ENCODE assay signal across 23 mouse cellular contexts in the genomic region with DNA sequence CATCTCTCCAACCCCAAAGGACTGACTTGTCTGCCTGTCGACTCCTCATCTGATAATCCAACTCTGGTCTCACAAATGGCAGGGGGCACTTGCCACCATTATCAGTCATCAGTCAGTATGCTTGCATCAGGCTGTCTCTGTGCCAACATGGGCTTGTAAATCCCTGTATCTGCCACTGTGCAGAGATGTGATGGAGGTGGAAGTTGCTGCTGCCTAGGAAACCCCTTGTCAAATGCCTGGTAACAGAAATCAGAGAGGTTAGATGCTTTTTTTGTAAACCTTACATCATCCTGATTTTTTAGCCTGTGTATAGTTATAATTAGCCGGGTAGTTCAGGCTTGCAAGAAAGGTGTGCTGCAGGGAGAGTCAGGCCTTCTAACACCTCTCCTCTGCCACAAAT.
"Had no signal": no experiment of that assay in that cellular context is flagged by ENCODE, and none has a peak within 500 bp of the region (broad histone marks: within the 10 kb centered on the region; RNA-seq: fewer than 3 reads in every experiment).

No protein-coding gene starts in this region.

- H3K4me3 ChIP-seq: heart, embryonic 10.5 days; heart, embryonic 12.5 days; hindbrain, embryonic 13.5 days; hindbrain, embryonic 15.5 days; intestine, embryonic 15.5 days; limb, embryonic 10.5 days; limb, embryonic 12.5 days; liver, embryonic 13.5 days; liver, embryonic 15.5 days had no signal

- H3K4me2 ChIP-seq: heart, embryonic 12.5 days; hindbrain, embryonic 13.5 days; hindbrain, embryonic 15.5 days; intestine, embryonic 15.5 days; limb, embryonic 12.5 days; liver, embryonic 11.5 days; liver, embryonic 13.5 days; liver, embryonic 15.5 days had no signal

- H3K36me3 ChIP-seq: heart, embryonic 12.5 days; hindbrain, embryonic 13.5 days; hindbrain, embryonic 15.5 days; intestine, embryonic 15.5 days; limb, embryonic 10.5 days; limb, embryonic 12.5 days; liver, embryonic 13.5 days; liver, embryonic 15.5 days had no signal

- DNase-seq: gastrocnemius, postnatal 14 days; gastrocnemius, postnatal 36 days; heart, adult 18-20 months; heart, postnatal 10 days; kidney, adult 18-20 months; kidney, adult 8-10 months; kidney, postnatal 10 days; kidney, postnatal 25 days; kidney, postnatal 4 days; liver; liver, embryonic 13.5 days; liver, postnatal 0 days had no signal

- ATAC-seq: hindbrain, postnatal 0 days; intestine, embryonic 15.5 days; intestine, postnatal 0 days; liver, postnatal 0 days had no signal

- H3K27me3 ChIP-seq: heart, embryonic 12.5 days; hindbrain, embryonic 13.5 days; hindbrain, embryonic 15.5 days; intestine, embryonic 15.5 days; limb, embryonic 12.5 days; liver, embryonic 13.5 days; liver, embryonic 15.5 days had no signal

- H3K9ac ChIP-seq: heart, embryonic 12.5 days; hindbrain, embryonic 13.5 days; hindbrain, embryonic 15.5 days; intestine, embryonic 15.5 days; limb, embryonic 12.5 days; liver, embryonic 13.5 days; liver, embryonic 15.5 days; liver, postnatal 0 days had no signal

- H3K9me3 ChIP-seq: hindbrain, embryonic 13.5 days; hindbrain, embryonic 15.5 days; intestine, embryonic 15.5 days; limb, embryonic 10.5 days; liver, embryonic 13.5 days; liver, embryonic 15.5 days had no signal

- H3K4me1 ChIP-seq: heart, embryonic 12.5 days; intestine, embryonic 15.5 days; liver, embryonic 13.5 days; liver, embryonic 15.5 days had no signal

- H3K27ac ChIP-seq: heart, embryonic 10.5 days; hindbrain, embryonic 13.5 days; hindbrain, embryonic 15.5 days; hindbrain, postnatal 0 days; intestine, embryonic 15.5 days; limb, embryonic 10.5 days; limb, embryonic 12.5 days; liver, embryonic 13.5 days; liver, embryonic 15.5 days had no signal
